Mouse (Mus musculus) forebrain, embryonic 13.5 days (tissue): ENCODE results near the gene Rnf207. TPM values are rescaled to one million over a fixed set of nuclear protein-coding genes. Genes with fewer than 3 reads are reported as not detected.

ENCODE experiments used
- ATAC-seq: fragments of 200-750 bp; cut with Nextera tagmentation; 2 replicates; pipeline ENCODE4 v1.8.0; 2017
- H3K27ac ChIP-seq: fragments of 300-500 bp; sonication (generic); 2 replicates; pipeline ENCODE4 v1.5.1; 2015; ENCODE audit warnings: inconsistent platforms, mild to moderate bottlenecking, moderate library complexity
- H3K27me3 ChIP-seq: fragments of 300-500 bp; sonication (generic); 2 replicates; pipeline ENCODE4 v1.6.1; 2015; ENCODE audit warnings: mild to moderate bottlenecking, inconsistent platforms
- H3K36me3 ChIP-seq: fragments of 300-500 bp; sonication (generic); 2 replicates; pipeline ENCODE4 v1.6.1; 2015; ENCODE audit warnings: mild to moderate bottlenecking, inconsistent platforms; ENCODE audit not compliant: poor library complexity, severe bottlenecking
- H3K4me1 ChIP-seq: fragments of 300-500 bp; sonication (generic); 2 replicates; pipeline ENCODE4 v1.6.1; 2015; ENCODE audit warnings: inconsistent platforms
- H3K4me2 ChIP-seq: fragments of 300-500 bp; sonication (generic); 2 replicates; pipeline ENCODE4 v1.6.1; 2015; ENCODE audit warnings: inconsistent platforms, mild to moderate bottlenecking, moderate library complexity
- H3K4me3 ChIP-seq: fragments of 300-500 bp; sonication (generic); 2 replicates; pipeline ENCODE4 v1.5.1; 2015; ENCODE audit warnings: mild to moderate bottlenecking, inconsistent platforms
- H3K9ac ChIP-seq: fragments of 300-500 bp; sonication (generic); 2 replicates; pipeline ENCODE4 v1.6.1; 2015; ENCODE audit warnings: mild to moderate bottlenecking, inconsistent platforms
- H3K9me3 ChIP-seq: fragments of 300-500 bp; sonication (generic); replicated peaks from 2 replicates; pipeline ENCODE4 v1.6.1; 2016; ENCODE audit warnings: inconsistent platforms
- WGBS: fragments of 180-500 bp; shearing (Covaris S2); methylation state at CpG from one replicate; pipeline ENCODE4 v1.1.7; 2015; 5-methylcytosine and 5-hydroxymethylcytosine counted together
- polyA plus RNA-seq: library from polyadenylated mRNA; unstranded; fragments of >200 nt; fragmentation: Nextera tagmentation; extraction: Ambion mirVana; gene quantifications from 2 replicates; pipeline ENCODE4 v1.2.1, GENCODE M21; 2015

Gene Rnf207
- polyA plus RNA-seq, 1 experiment from 2014 or later, result 1.7 TPM

- Histone ChIP-seq H3K4me1 (peaks cover 9% of the 10 kb centered on the region), H3K27me3 (no peaks in the 10 kb centered on the region), H3K36me3 (peaks cover 70% of the 10 kb centered on the region), H3K9me3 (no peaks in the 10 kb centered on the region), H3K4me2 (no peak overlapping the region), H3K27ac (no peak overlapping the region), H3K9ac (no peak overlapping the region), H3K4me3 (no peak overlapping the region)
- ATAC-seq, result no peak
- WGBS, result 93% methylated on average over 10 of the region's 10 CpGs
Measured at GRCm38 (mm10) chr4:152303172-152303571, 15.6 kb downstream of the Rnf207 start.

GRCm38 (mm10) chr4:152302012-152302411 is 16.8 kb downstream of the Rnf207 start:
- H3K36me3 ChIP-seq, result peaks cover 67% of the 10 kb centered on the region
- no peaks in the 10 kb centered on the region for H3K9me3 ChIP-seq
- WGBS, result 68% methylated on average over 11 of the region's 11 CpGs
- H3K4me3 ChIP-seq, result no peak overlapping the region
- H3K27ac ChIP-seq, result no peak overlapping the region
- no peaks in the 10 kb centered on the region for H3K27me3 ChIP-seq
- H3K4me1 ChIP-seq, result peaks cover 15% of the 10 kb centered on the region
- H3K4me2 ChIP-seq, result no peak overlapping the region
- H3K9ac ChIP-seq, result no peak overlapping the region
- ATAC-seq, result no peak

- H3K9ac ChIP-seq, result no peak overlapping the region
- H3K36me3 ChIP-seq, result peaks cover 58% of the 10 kb centered on the region
- no peak overlapping the region for H3K4me2 ChIP-seq
- no peak overlapping the region for H3K4me3 ChIP-seq
- H3K27ac ChIP-seq, result no peak overlapping the region
- 83% methylated on average over 8 of the region's 8 CpGs for WGBS
- no peak for ATAC-seq
- peaks cover 19% of the 10 kb centered on the region for H3K4me1 ChIP-seq
- H3K27me3 ChIP-seq, result peaks cover 7% of the 10 kb centered on the region
- no peaks in the 10 kb centered on the region for H3K9me3 ChIP-seq
Measured at GRCm38 (mm10) chr4:152300375-152300774, 18.4 kb downstream of the Rnf207 start.

DNA sequence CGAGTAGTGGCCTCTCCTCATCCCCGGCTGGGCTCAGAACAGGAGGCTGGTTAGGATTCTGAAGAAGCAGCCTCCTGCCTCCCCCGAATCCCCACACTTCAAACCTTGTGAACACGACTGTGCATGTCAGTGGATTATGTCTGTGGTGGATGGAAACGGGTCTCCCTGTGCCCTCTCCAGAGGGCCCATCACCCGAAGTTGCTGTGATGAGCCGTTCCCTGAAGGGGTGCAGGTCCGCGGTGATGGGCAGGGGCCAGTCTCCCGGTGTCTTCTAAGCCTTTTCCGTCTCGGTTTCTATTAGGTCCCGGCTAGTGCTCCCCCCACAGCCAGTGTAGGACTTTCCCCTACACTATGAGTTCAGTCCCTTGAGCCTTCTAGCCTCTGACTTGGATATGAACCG is 20.0 kb downstream of the Rnf207 start:
- WGBS, result 84% methylated on average over 14 of the region's 14 CpGs
- peaks cover 44% of the 10 kb centered on the region for H3K36me3 ChIP-seq
- H3K9ac ChIP-seq, result peak overlapping the region; percentile 84
- H3K4me2 ChIP-seq, result peak overlapping the region; percentile 75
- no peak overlapping the region for H3K27ac ChIP-seq
- H3K4me1 ChIP-seq, result peaks cover 19% of the 10 kb centered on the region
- ATAC-seq, result no peak
- H3K9me3 ChIP-seq, result no peaks in the 10 kb centered on the region
- H3K4me3 ChIP-seq, result peak overlapping the region; percentile 96; the same call in 1 of the 2 replicates
- H3K27me3 ChIP-seq, result peaks cover 22% of the 10 kb centered on the region

DNA sequence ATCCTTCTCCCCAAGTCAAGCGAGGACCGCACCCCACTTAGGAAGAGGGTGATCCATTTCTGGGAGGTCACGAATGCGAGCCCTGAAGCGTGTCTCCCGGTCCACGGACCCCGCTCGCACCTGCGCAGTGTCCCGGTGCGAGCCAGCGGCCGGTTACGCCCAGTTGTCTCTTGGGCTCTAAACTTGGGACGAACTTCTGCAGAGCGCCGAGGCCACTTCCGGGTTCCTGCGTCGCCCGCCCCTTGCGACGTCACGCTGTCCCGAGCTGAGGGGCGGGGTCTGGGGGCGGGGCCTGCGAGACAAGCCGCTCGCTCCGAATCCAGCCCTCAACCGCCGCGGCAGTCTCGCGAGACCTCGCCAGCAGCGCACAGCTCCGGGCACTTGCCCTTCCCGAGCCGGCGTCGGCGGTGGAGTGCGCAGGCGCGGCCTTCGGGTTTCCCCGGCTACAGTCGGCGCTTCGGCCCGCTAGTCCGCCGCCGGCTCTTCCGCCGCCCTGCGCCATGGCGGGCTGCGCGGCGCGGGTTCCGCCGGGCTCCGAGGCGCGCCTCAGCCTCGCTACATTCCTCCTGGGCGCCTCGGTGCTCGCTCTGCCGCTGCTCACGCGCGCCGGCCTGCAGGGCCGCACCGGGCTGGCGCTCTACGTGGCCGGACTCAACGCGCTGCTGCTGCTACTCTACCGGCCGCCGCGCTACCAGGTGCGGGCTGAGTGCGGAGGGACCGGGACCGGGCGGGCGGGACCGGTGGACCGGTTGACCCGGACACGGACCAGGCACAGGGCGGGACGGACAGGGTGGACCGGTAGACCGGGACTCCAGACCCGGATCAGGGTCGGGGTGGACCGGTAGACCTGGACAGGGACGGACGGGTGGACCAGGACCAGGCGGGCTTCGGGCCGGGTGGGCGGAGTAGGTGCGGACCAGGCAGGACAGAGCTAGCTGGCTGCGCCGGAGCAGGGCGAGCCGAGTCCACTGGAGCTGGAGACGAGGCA is 21.6 kb downstream of the Rnf207 start, which contains the start of gene Icmt:
Icmt (plus strand) TSS at position 354 of the 988 bp plus-strand sequence.
- WGBS, result under 1% methylated on average over 96 of the region's 119 CpGs
- ATAC-seq, result peak; percentile 97
- peak within 1 kb of the TSS; percentile 84 for H3K9ac ChIP-seq
- H3K9me3 ChIP-seq, result no peaks in the 10 kb centered on the region
- H3K4me2 ChIP-seq, result peak within 1 kb of the TSS; percentile 75
- H3K4me1 ChIP-seq, result peaks cover 30% of the 10 kb centered on the region
- H3K36me3 ChIP-seq, result peaks cover 28% of the 10 kb centered on the region
- H3K27me3 ChIP-seq, result peaks cover 39% of the 10 kb centered on the region
- H3K4me3 ChIP-seq, result peak within 1 kb of the TSS; percentile 96
- H3K27ac ChIP-seq, result peak within 1 kb of the TSS; percentile 78

DNA sequence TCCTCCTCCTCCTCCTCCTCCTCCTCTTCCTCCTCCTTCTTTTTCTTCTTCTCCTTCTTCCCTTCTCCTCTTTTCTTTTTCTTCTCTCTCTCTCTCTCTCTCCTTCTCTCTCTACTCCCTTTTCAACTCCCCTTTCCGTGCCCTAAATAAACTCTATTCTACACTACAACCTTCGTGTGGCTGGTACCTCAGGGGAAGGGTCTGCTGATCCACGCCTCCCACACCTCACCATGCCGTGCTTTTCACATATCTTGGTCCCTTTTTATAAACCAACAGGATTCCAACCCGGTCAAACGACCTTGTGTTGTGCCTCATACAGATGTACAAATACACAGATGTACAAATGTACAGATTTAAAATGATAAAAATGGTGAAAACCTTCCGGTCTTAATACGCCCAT is 22.4 kb downstream of the Rnf207 start:
- 19% methylated on average over 8 of the region's 8 CpGs for WGBS
- Histone ChIP-seq H3K4me3 (peak overlapping the region; percentile 96), H3K9me3 (no peaks in the 10 kb centered on the region), H3K27ac (no peak overlapping the region), H3K36me3 (peaks cover 20% of the 10 kb centered on the region), H3K27me3 (peaks cover 47% of the 10 kb centered on the region), H3K4me1 (peaks cover 36% of the 10 kb centered on the region), H3K4me2 (peak overlapping the region; percentile 75), H3K9ac (peak overlapping the region; percentile 61)
- ATAC-seq, result no peak; the same call in 1 of the 2 replicates

GRCm38 (mm10) chr4:152295916-152296315 is 22.9 kb downstream of the Rnf207 start:
- Histone ChIP-seq H3K27ac (no peak overlapping the region), H3K4me2 (no peak overlapping the region), H3K9me3 (no peaks in the 10 kb centered on the region), H3K27me3 (peaks cover 51% of the 10 kb centered on the region), H3K4me3 (no peak overlapping the region), H3K36me3 (peaks cover 16% of the 10 kb centered on the region), H3K9ac (no peak overlapping the region), H3K4me1 (peaks cover 41% of the 10 kb centered on the region)
- WGBS, result 64% methylated on average over 4 of the region's 4 CpGs
- ATAC-seq, result no peak

DNA sequence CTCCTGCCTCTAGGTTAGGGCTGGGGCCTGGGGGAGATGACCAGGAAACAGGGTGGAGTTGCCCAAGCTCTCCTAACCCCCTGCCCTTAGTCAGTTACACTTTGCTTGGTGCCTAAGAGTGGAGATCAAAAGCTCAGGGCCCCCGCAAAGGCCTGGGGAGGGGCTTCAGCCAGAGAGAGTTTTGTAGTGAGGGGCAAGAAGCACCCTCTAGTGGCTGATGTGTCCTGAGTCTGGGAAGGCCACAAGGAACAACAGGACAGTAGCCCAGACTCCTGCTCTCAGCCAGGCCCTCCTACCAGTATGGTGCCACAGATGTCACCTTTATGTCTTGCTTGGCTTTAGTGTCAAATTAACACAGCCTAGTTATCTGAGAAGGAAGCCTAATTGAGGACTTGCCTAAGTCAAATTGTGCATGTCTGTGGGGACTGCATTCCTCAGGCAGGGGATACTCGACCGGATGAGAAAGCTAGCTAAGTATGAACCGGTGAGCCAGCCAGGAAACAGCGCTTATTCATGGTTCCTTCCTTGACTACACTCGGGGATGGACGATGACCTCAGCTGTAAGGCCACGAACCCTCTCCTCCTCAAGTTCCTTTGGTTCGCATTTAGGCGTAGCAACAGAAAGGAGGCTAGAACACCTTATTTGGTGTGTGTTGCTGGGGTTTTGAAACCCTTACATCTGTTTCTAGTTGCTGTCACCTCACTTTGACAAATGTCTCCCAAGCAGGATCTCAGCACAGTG is 24.4 kb downstream of the Rnf207 start:
- H3K27me3 ChIP-seq, result peaks cover 66% of the 10 kb centered on the region
- H3K36me3 ChIP-seq, result peaks cover under 1% of the 10 kb centered on the region; the same call in 1 of the 2 replicates
- H3K9me3 ChIP-seq, result no peaks in the 10 kb centered on the region
- peaks cover 55% of the 10 kb centered on the region for H3K4me1 ChIP-seq
- WGBS, result 61% methylated on average over 10 of the region's 10 CpGs
- no peak overlapping the region for H3K27ac ChIP-seq
- no peak overlapping the region for H3K4me3 ChIP-seq
- H3K4me2 ChIP-seq, result no peak overlapping the region
- H3K9ac ChIP-seq, result no peak overlapping the region
- no peak for ATAC-seq

GRCm38 (mm10) chr4:152292102-152292765 is 26.6 kb downstream of the Rnf207 start:
- H3K9me3 ChIP-seq, result no peaks in the 10 kb centered on the region
- no peak overlapping the region for H3K4me3 ChIP-seq
- H3K4me1 ChIP-seq, result peaks cover 54% of the 10 kb centered on the region
- 2% methylated on average over 12 of the region's 12 CpGs for WGBS
- H3K27me3 ChIP-seq, result peaks cover 83% of the 10 kb centered on the region
- no peak overlapping the region for H3K9ac ChIP-seq
- H3K4me2 ChIP-seq, result no peak overlapping the region
- H3K27ac ChIP-seq, result no peak overlapping the region
- H3K36me3 ChIP-seq, result no peaks in the 10 kb centered on the region
- ATAC-seq, result no peak

GRCm38 (mm10) chr4:152291562-152291961 is 27.2 kb downstream of the Rnf207 start, which contains the start of gene Hes3:
Gene Hes3 (minus strand): TSS chr4:152291662.
- Histone ChIP-seq H3K27me3 (peaks cover 89% of the 10 kb centered on the region), H3K4me2 (peak within 1 kb of the TSS; percentile 64), H3K4me1 (peaks cover 60% of the 10 kb centered on the region), H3K27ac (no peak within 1 kb of the TSS), H3K4me3 (peak within 1 kb of the TSS; percentile 34), H3K36me3 (no peaks in the 10 kb centered on the region), H3K9me3 (no peaks in the 10 kb centered on the region), H3K9ac (peak within 1 kb of the TSS; percentile 52)
- ATAC-seq, result no peak
- 13% methylated on average over 6 of the region's 6 CpGs for WGBS

- WGBS, result 5% methylated on average over 11 of the region's 11 CpGs
Measured at GRCm38 (mm10) chr4:152290991-152291390, 27.8 kb downstream of the Rnf207 start.

More at GRCm38 (mm10) chr4:152290991-152291390, 27.8 kb downstream of the Rnf207 start:
- Histone ChIP-seq H3K4me1 (peaks cover 63% of the 10 kb centered on the region), H3K4me3 (peak overlapping the region; percentile 34; the same call in 1 of the 2 replicates), H3K9ac (no peak overlapping the region), H3K4me2 (peak overlapping the region; percentile 64), H3K27me3 (peaks cover 94% of the 10 kb centered on the region), H3K36me3 (no peaks in the 10 kb centered on the region), H3K9me3 (no peaks in the 10 kb centered on the region), H3K27ac (no peak overlapping the region)
- ATAC-seq, result no peak
